Mouse (Mus musculus) embryonic facial prominence, embryonic 11.5 days (tissue): ENCODE measurements around the gene Grpel1. TPM values are rescaled to one million over a fixed set of nuclear protein-coding genes. Genes with fewer than 3 reads are reported as not detected.

Experiments used
- ATAC-seq: fragments of 200-750 bp; cut with Nextera tagmentation; replicated peaks from 2 replicates; pipeline ENCODE4 v1.8.0; 2017; ENCODE audit warnings: low read depth; ENCODE audit not compliant: insufficient number of reproducible peaks, low FRiP score, low TSS enrichment
- DNase-seq: peaks from one replicate; pipeline ENCODE4 v3.0.0-alpha.2; 2015; ENCODE audit warnings: low spot score
- H3K27ac ChIP-seq: fragments of 300-500 bp; sonication (generic); replicated peaks from 2 replicates; pipeline ENCODE4 v1.5.1; 2014; ENCODE audit warnings: mild to moderate bottlenecking, low read depth, low read length, control low read depth
- H3K27me3 ChIP-seq: fragments of 300-500 bp; sonication (generic); 2 replicates; pipeline ENCODE4 v1.6.1; 2014; ENCODE audit warnings: mild to moderate bottlenecking, low read length, moderate library complexity, mixed read lengths; ENCODE audit not compliant: control insufficient read depth, insufficient read depth
- H3K36me3 ChIP-seq: fragments of 300-500 bp; sonication (generic); replicated peaks from 2 replicates; pipeline ENCODE4 v1.6.1; 2014; ENCODE audit warnings: low read depth, mild to moderate bottlenecking, low read length, moderate library complexity, mixed read lengths; ENCODE audit not compliant: control insufficient read depth, insufficient read depth
- H3K4me1 ChIP-seq: fragments of 300-500 bp; sonication (generic); 2 replicates; pipeline ENCODE4 v1.6.1; 2014; ENCODE audit warnings: low read length, mixed read lengths; ENCODE audit not compliant: control insufficient read depth, insufficient read depth
- H3K4me2 ChIP-seq: fragments of 300-500 bp; sonication (generic); 2 replicates; pipeline ENCODE4 v1.6.1; 2014; ENCODE audit warnings: low read depth, mild to moderate bottlenecking, control low read depth, low read length, moderate library complexity
- H3K4me3 ChIP-seq: fragments of 300-500 bp; sonication (generic); 2 replicates; pipeline ENCODE4 v1.5.1; 2014; ENCODE audit warnings: low read depth, low read length, control low read depth
- H3K9ac ChIP-seq: fragments of 300-500 bp; sonication (generic); replicated peaks from 2 replicates; pipeline ENCODE4 v1.6.1; 2014; ENCODE audit warnings: mild to moderate bottlenecking, control low read depth, low read length
- H3K9me3 ChIP-seq: fragments of 300-500 bp; sonication (generic); replicated peaks from 2 replicates; pipeline ENCODE4 v1.6.1; 2016; ENCODE audit warnings: mild to moderate bottlenecking, low read length, inconsistent platforms, mixed read lengths; ENCODE audit not compliant: control insufficient read depth
- WGBS: fragments of 180-500 bp; shearing (Covaris S2); extraction: QIAGEN DNeasy Blood & Tissue Kit; methylation state at CpG from one replicate; pipeline ENCODE4 v1.1.7; 2014; 5-methylcytosine and 5-hydroxymethylcytosine counted together
- polyA plus RNA-seq: library from polyadenylated mRNA; unstranded; fragments of >200 nt; fragmentation: Nextera tagmentation; extraction: Ambion mirVana; gene quantifications from 2 replicates; pipeline ENCODE4 v1.2.1, GENCODE M21; 2014

Grpel1 gene
- polyA plus RNA-seq, 1 experiment from 2014 or later: 61.4 TPM

- no peak overlapping the region for H3K4me3 ChIP-seq
- no peaks in the 10 kb centered on the region for H3K9me3 ChIP-seq
- DNase-seq: no peak
- no peak overlapping the region for H3K4me2 ChIP-seq
- H3K36me3 ChIP-seq: no peaks in the 10 kb centered on the region; the same call in none of the 2 replicates
- no peaks in the 10 kb centered on the region for H3K27me3 ChIP-seq
- 91% methylated on average over 6 of the region's 6 CpGs for WGBS
- no peak for ATAC-seq
- no peak overlapping the region for H3K9ac ChIP-seq
- H3K27ac ChIP-seq: no peak overlapping the region
- no peaks in the 10 kb centered on the region for H3K4me1 ChIP-seq
Measured at GRCm38 (mm10) chr5:36493919-36494318, 29.1 kb downstream of the Grpel1 start.

- Histone ChIP-seq H3K27me3 (no peaks in the 10 kb centered on the region), H3K27ac (no peak overlapping the region), H3K9ac (no peak overlapping the region), H3K4me2 (no peak overlapping the region), H3K36me3 (no peaks in the 10 kb centered on the region; the same call in none of the 2 replicates), H3K4me3 (no peak overlapping the region), H3K4me1 (no peaks in the 10 kb centered on the region), H3K9me3 (no peaks in the 10 kb centered on the region)
- ATAC-seq (no peak), DNase-seq (no peak)
- 90% methylated on average over 9 of the region's 9 CpGs for WGBS
Measured at GRCm38 (mm10) chr5:36494709-36495108, 29.9 kb downstream of the Grpel1 start.

- Histone ChIP-seq H3K4me3 (no peak overlapping the region), H3K9ac (no peak overlapping the region), H3K4me1 (no peaks in the 10 kb centered on the region), H3K4me2 (no peak overlapping the region), H3K36me3 (no peaks in the 10 kb centered on the region; the same call in none of the 2 replicates), H3K27me3 (no peaks in the 10 kb centered on the region), H3K27ac (no peak overlapping the region), H3K9me3 (no peaks in the 10 kb centered on the region)
- ATAC-seq: no peak
- 88% methylated on average over 7 of the region's 7 CpGs for WGBS
- no peak for DNase-seq
Measured at GRCm38 (mm10) chr5:36505235-36505634, 40.4 kb downstream of the Grpel1 start.

GRCm38 (mm10) chr5:36505643-36506042 lies 40.8 kb downstream of the Grpel1 start:
- no peaks in the 10 kb centered on the region; the same call in none of the 2 replicates for H3K36me3 ChIP-seq
- no peak for ATAC-seq
- DNase-seq: no peak

GRCm38 (mm10) chr5:36508351-36508750 lies 43.6 kb downstream of the Grpel1 start:
- Histone ChIP-seq H3K4me1 (no peaks in the 10 kb centered on the region), H3K4me2 (no peak overlapping the region), H3K9me3 (no peaks in the 10 kb centered on the region), H3K36me3 (no peaks in the 10 kb centered on the region; the same call in none of the 2 replicates), H3K27ac (no peak overlapping the region), H3K9ac (no peak overlapping the region), H3K4me3 (no peak overlapping the region), H3K27me3 (no peaks in the 10 kb centered on the region)
- ATAC-seq (no peak), DNase-seq (no peak)
- 90% methylated on average over 10 of the region's 10 CpGs for WGBS

More at GRCm38 (mm10) chr5:36505643-36506042, 40.8 kb downstream of the Grpel1 start:
- Histone ChIP-seq H3K27ac (no peak overlapping the region), H3K4me2 (no peak overlapping the region), H3K9ac (no peak overlapping the region), H3K27me3 (no peaks in the 10 kb centered on the region), H3K4me3 (no peak overlapping the region), H3K9me3 (no peaks in the 10 kb centered on the region), H3K4me1 (no peaks in the 10 kb centered on the region)
- 76% methylated on average over 5 of the region's 5 CpGs for WGBS

GRCm38 (mm10) chr5:36510956-36511355 lies 46.2 kb downstream of the Grpel1 start:
- H3K27me3 ChIP-seq: no peaks in the 10 kb centered on the region

GRCm38 (mm10) chr5:36515126-36515525 lies 50.3 kb downstream of the Grpel1 start:
- Histone ChIP-seq H3K4me3 (no peak overlapping the region), H3K4me1 (no peaks in the 10 kb centered on the region), H3K36me3 (peaks cover 2% of the 10 kb centered on the region; the same call in 1 of the 2 replicates), H3K9me3 (no peaks in the 10 kb centered on the region), H3K27ac (no peak overlapping the region), H3K27me3 (no peaks in the 10 kb centered on the region), H3K4me2 (no peak overlapping the region), H3K9ac (no peak overlapping the region)
- no peak for DNase-seq
- no peak for ATAC-seq
- WGBS: 100% methylated on average over 1 of the region's 1 CpGs

More at GRCm38 (mm10) chr5:36510956-36511355, 46.2 kb downstream of the Grpel1 start:
- ATAC-seq (no peak), DNase-seq (no peak)
- H3K4me1 ChIP-seq: no peaks in the 10 kb centered on the region
- no peak overlapping the region for H3K27ac ChIP-seq
- H3K4me2 ChIP-seq: no peak overlapping the region
- H3K4me3 ChIP-seq: no peak overlapping the region
- no peak overlapping the region for H3K9ac ChIP-seq
- WGBS: 97% methylated on average over 2 of the region's 2 CpGs
- no peaks in the 10 kb centered on the region; the same call in 1 of the 2 replicates for H3K36me3 ChIP-seq
- H3K9me3 ChIP-seq: no peaks in the 10 kb centered on the region

- H3K36me3 ChIP-seq: peaks cover 2% of the 10 kb centered on the region; the same call in 1 of the 2 replicates
- no peaks in the 10 kb centered on the region for H3K27me3 ChIP-seq
- WGBS: 82% methylated on average over 5 of the region's 5 CpGs
- H3K4me2 ChIP-seq: no peak overlapping the region
- no peak overlapping the region for H3K4me3 ChIP-seq
- H3K27ac ChIP-seq: no peak overlapping the region
- H3K9ac ChIP-seq: no peak overlapping the region
- ATAC-seq (no peak), DNase-seq (no peak)
- no peaks in the 10 kb centered on the region for H3K4me1 ChIP-seq
- H3K9me3 ChIP-seq: no peaks in the 10 kb centered on the region
Measured at GRCm38 (mm10) chr5:36515558-36515957, 50.8 kb downstream of the Grpel1 start.
